Mouse (Mus musculus) C2C12 (cell line): ENCODE measurements around the gene Tinagl1.

Experiments
- CEBPB ChIP-seq: IDR thresholded peaks from one replicate; pipeline ENCODE4 v1.6.1; 2011; ENCODE audit warnings: low read depth, mild to moderate bottlenecking, control low read depth, moderate library complexity
- CTCF ChIP-seq: IDR thresholded peaks from one replicate; pipeline ENCODE4 v1.5.1; 2011; ENCODE audit not compliant: control insufficient read depth, insufficient read depth, insufficient read length
- FOSL1 ChIP-seq: IDR thresholded peaks from one replicate; pipeline ENCODE4 v1.8.0; 2011; ENCODE audit warnings: mild to moderate bottlenecking, low read length; ENCODE audit not compliant: poor library complexity, insufficient read depth, severe bottlenecking
- MAX ChIP-seq: IDR thresholded peaks from one replicate; pipeline ENCODE4 v1.6.1; 2011; ENCODE audit warnings: mild to moderate bottlenecking, control low read depth
- MYOD1 ChIP-seq: IDR thresholded peaks from one replicate; pipeline ENCODE4 v1.6.1; 2011; ENCODE audit warnings: low read depth; ENCODE audit not compliant: control insufficient read depth, insufficient read length
- MYOG ChIP-seq: IDR thresholded peaks from one replicate; pipeline ENCODE4 v1.6.1; 2011; ENCODE audit not compliant: control insufficient read depth, insufficient read length; ENCODE audit errors: extremely low read depth
- USF1 ChIP-seq: IDR thresholded peaks from one replicate; pipeline ENCODE4 v1.6.1; 2011; ENCODE audit warnings: low read depth, mild to moderate bottlenecking, control low read depth, moderate library complexity

DNA sequence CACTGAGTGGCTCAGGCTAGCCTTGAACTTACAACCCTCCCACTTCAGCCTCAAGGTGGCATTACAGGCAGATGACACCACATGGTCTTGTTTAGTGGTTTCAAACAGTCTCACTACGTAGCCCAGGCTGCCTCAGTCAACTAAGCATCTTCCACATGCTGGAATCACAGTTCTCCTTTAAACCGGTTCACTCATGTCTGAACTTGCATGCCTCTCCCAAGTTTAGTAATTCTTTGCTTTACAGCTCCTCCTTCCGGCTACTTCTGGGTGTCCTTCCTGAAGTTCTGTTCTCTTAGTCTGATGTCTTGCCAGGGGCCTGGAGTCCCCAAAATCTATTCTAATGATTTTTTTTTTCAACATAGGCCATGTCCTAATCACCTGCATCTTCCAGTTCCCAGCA is 20.7 kb downstream of the Tinagl1 start:
- TF ChIP-seq CTCF (no peak), MAX (no peak), USF1 (no peak), MYOD1 (no peak), CEBPB (no peak), MYOG (no peak), FOSL1 (no peak)
